Mouse (Mus musculus): ENCODE results near the gene Olfr1443.

- no peak for TF ChIP-seq CTCF (IDR thresholded peaks at IDR 0.05; ENCODE audit: borderline replicate concordance, insufficient read depth, low read length)
- no peak for TF ChIP-seq POLR2A (IDR thresholded peaks at IDR 0.05; ENCODE audit: low read depth, low read length)
These were observed 42.9 kb upstream of the Olfr1443 start for GRCm38 (mm10) chr19:12634963-12635362.
